Mouse (Mus musculus) cerebellum, postnatal 25 days (tissue): Measurements from ENCODE around the gene Prkrip1.
"Not testable (repeated sequence)": the region's sequence is repeated elsewhere in the genome, so short reads cannot be mapped to it uniquely, and the experiment has no call there.

Source experiments
- DNase-seq, 2 experiments: peaks; one replicate each; pipeline ENCODE4 v3.0.0; 2021; ENCODE audit warnings: mixed read lengths in 2 of 2

Prkrip1 gene

GRCm38 (mm10) chr5:136211341-136212102 lies 12.8 kb upstream of the Prkrip1 start:
- not testable (repeated sequence) for DNase-seq

- DNase-seq, result no peak
Measured at GRCm38 (mm10) chr5:136210549-136210948, 11.8 kb upstream of the Prkrip1 start.

DNA sequence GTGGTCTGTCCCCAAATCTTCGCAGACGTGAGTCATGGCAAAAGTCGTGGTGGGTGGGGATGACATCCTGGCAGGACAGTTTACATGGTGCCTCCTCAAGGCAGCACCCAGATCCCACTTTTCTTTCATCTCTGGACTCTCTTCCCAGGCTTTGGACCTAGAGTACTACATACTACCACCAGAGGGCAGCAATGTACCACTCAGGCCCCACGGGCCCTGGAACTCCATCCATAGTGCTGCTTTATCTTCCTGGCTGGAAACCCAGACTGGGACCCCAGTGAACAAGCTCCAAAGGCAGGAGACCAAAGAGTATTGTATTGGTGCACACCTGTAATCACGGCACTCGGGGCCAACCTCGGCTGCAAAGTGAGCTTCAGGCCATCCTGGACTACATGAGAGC lies 3.1 kb upstream of the Prkrip1 start:
- DNase-seq, result peak; percentile 68 to 80

DNA sequence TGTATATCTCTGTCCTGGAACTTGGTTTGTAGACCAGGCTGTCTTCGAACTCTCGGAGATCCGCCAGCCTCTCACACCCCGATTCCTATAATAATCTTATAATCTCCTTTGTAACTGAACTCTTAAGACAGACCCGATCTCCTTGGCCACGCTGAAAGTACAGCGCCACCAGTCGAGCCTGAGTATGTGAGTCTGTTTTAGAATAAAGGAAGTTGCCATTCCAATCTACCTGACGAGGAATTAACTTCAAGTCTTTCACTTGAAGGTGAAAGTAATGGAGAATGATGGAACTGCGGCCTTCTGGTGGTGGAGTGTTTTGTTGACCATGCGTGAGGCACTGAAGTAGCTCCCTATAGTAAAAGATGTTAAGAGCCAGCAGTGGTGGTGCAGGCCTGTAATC lies 763 bp upstream of the Prkrip1 start:
- peak in 1 of 2 experiments; percentile 26 for DNase-seq

DNA sequence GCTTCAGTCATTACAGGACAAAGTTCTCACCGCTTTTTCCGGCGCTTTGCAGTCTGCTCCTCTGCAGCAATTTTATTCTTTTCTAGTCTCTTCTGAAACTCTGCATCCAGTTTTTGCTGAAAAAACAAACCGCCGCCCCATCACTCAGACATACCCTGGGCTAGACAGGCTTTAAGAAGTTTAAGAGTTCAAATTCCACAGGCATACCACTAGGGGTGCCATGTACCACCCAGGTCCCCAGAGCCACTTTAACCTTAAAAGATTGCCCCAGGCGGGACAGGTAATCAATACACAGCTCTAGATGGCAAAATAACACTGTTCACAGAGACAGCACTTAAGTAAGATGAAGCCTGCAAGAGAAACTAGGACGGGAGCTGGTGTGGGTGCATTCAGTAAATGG lies 6.9 kb downstream of the Prkrip1 start:
- DNase-seq, result no peak

DNA sequence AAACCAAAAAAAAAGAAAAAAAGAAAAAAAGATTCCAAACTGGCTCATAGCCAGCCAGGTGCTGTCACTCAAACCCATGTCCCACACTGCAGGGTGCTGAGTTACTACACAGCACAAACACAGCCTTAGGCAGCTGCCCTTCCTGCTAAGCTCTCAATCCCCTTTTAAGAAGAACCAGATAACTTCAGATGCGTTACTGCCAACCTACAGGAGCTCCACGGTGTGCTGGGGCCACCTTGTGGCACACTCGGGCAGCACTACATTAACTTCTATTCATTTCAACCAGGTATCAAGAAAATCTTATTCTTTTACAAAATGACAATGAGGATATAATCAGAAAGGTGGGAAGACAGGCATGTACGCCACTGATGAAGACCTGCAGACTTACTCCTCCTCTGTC lies 12.0 kb downstream of the Prkrip1 start:
- DNase-seq, result peak; percentile 64 to 76

DNA sequence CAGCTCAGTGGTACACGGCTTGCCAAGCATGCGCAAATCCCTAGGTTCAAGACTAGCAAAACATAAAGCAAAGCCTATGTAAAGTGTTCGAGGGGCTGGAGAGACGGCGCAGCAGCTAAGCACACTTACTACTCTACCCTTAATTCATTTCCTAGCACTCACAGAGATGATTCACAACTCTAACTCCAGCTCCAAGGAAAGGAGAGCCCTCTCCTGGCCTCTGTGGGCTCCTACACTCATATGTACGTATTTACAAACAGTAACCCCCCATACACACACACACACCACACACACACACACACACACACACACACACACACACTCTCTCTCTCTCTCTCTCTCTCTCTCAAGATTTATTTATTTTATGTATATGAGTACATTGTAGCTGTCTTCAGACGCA lies 15.0 kb downstream of the Prkrip1 start:
- no peak for DNase-seq

DNA sequence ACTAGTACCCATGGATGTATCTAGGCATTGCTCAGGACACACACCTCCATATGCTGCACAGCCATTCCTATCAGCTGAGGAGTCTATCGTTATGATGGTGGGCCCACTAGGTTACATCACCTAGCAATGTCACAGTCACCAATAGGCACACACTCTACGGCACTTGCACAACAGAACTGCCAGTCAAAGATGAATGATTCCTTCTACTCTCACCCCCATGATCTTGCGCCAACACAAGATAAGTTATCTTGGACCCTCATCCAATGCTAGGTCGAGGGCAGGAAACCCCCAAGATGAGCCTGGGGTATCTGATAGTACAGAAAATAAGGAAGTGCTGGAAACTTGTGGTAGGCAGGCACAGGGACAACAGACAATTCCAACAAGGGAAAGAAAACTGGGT lies 15.9 kb downstream of the Prkrip1 start:
- DNase-seq, result no peak

- DNase-seq, result no peak
Measured at GRCm38 (mm10) chr5:136182049-136182448, 16.7 kb downstream of the Prkrip1 start.

- DNase-seq, result no peak
Measured at GRCm38 (mm10) chr5:136181197-136181596, 17.6 kb downstream of the Prkrip1 start.

DNA sequence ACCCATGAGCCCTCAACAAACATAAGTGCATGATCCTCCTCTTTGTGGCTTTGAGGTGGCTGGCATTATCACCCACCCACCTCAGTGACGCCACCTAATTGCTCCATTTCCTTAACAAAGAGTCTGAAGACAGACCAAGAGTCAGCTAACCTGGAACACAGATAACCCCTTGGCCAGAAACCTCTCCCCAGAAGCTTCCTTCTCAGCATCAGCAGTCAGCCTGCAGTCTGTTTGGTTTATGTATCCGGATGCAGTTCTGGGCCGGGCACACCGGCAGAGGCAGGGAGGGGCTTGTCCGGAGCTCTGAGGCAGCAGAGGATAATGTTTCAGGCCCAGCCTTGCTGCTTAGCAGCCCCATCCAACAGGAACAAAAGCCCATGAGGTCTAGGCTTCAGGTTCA lies 19.2 kb downstream of the Prkrip1 start:
- no peak for DNase-seq

- DNase-seq, result peak; percentile 70 to 88
Measured at GRCm38 (mm10) chr5:136173606-136174463, 24.9 kb downstream of the Prkrip1 start.

- DNase-seq, result no peak
Measured at GRCm38 (mm10) chr5:136172939-136173338, 25.8 kb downstream of the Prkrip1 start.

DNA sequence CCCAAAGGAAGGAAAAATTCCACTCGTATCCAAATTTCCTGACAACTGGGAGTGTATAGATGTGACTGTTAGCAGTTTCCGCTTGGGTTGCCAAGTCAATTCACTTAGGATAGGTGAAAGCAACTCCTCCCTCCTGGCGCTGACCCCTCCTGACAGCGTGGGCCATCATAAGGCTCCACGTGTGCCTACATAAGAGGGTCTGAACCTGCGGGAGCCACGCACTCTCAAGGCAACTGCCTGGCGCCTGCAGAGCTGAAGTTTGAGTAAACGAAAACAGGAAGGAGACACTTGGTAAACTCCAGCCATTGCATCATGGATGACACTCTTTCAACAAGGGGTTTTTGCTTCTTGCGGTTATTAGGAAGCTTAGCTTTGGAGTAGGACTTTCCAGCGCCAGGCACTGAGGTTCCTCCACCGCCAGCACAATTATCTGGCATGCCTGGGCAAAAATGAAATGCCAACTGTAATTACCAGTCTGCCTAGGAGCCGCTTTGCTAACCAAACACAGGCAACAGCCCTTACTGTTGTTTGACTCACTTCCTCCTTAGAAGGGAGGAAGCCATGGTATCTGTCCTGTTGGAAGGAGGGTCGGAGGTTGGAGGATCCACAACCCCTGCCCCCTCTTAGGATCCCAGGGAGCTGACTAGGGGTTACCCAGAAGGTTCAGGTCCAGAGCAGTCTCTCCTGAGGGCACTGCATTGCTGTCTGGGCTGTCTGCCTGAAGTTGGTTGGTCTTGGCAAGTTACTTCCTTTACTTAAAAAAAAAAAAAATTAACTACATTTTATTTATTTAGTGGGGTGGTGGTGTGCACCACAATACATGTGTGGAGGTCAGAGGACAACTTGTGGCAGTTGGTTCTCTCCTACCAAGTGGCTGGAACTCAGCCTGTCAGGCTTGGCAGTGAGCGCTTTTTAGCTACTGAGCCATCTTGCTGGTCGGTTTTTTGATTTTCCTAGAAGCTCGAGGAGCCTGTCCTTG lies 27.1 kb downstream of the Prkrip1 start:
- DNase-seq, result peak in 1 of 2 experiments; percentile 15

DNA sequence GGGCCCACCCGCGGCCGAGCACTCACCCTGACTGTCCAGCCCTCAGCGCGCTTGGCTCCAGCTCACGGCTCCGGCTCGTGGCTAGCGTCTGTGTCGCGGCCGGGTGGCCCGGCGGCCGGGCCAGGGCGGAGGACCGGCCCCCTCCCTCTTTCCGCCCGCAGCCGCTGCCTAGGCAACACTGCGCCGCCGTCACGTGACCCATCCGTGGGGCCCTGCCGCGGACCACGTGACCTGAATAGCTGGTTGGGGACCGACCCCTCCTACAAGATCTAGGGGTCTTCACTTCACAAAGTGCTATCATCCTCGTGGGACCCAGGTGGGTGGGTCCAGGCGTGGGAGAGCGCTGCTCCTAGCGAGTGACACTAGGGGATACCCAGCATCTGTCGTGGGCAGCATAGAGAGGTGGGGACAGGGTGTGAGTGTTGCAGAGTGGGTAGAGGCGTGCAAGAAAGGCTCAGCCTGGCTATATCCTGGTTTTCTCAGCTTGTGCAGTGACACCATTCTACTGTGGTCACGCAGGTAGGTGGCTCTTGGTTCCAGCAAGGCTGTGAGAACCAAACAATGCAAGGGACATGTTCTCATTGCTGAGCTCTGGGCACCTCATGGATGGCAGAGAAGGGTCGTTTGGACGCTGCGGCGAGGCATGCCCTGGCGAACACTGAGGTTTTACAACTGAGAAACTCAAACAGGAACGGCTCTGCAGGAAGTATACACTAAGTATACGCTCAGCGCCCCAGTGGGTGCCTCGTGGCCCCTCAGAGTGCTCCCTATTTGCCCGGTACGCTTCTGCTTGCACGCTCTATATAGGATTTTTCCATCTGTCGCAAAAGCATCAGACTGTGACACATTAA lies 28.0 kb downstream of the Prkrip1 start, which contains the start of gene Orai2:
Orai2 (minus strand) TSS at position 202 of the 851 bp plus-strand sequence.
- peak; percentile 87 to 93 for DNase-seq

DNA sequence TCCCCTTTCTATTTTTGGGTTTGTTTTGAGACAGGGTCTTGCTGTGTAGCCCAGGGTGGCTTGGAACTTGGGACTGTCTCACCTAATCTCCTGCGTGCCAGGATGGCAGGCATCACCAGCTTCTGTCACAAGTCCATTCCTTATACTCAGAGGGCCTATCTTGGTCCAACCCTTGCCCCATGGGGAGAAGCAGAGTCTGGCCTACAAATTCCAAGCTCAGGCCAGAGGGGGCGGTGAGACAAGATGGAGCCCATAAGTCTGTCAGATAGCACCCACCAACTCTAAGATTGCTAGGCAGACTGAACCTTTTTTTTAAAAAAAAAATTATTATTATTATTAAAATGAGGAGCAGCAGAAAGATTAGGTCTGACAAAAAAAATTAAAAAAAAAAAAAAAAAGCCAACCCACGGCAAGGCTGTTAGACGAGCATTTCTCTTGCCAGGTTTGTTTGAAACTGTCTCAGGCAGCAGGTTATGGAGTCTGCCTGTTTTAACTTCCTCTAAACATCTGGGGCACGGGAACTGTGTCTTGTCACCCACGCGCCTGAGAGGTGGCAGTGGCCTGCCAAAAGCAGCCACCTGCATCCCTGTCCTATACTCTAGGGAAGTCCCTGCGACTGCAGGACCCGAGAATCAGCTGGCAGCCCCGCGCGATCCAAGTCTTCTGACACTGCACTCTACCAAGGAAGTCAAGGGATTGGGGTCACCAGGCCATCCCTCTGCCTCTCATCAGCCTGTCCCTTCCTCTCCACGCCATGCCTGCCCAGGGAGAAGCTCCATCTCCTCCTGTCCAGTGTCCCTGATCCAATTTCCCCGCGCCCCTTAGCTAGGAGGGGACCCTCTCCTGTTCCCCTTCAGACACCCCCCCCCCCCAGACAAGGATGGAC lies 28.9 kb downstream of the Prkrip1 start:
- peak; percentile 65 to 66 for DNase-seq

DNA sequence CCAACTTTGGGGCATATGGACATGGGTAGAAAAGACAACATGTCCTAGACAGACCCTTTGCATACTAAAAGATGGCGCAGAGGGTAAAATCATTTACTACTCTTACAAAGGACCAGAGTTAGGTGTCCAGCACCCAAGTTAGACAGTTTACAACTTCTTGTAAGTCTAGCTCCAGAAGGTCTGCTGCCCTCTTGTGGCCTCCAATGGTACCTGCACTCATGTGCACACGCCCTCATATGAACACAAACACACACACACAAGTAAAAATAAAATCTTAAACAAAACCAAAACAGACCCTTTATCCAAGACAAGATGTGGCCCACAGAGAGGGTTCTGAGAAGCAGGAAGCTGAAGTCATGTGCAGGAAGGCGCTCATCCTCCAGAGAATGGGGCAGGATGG lies 30.7 kb downstream of the Prkrip1 start:
- no peak for DNase-seq

DNA sequence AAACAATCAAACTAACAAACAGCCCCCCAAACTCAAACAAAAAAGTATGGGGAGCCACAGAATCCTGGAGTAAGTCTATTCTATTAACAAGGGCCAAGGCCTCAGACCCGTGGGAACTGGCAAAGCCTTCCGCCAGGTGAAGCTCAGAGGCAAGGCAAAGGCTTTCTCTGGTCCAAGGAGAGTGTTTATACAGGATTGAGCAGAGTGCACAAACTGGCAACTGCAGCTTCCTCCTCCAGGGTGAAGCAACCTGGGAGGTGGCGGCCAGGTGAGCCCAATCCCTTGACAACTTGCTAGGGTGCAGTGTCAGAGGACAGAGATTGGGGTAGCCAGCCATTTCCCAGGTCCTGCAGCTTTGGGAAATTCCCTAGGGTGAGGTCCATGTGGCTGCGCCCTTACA lies 31.5 kb downstream of the Prkrip1 start:
- no peak for DNase-seq

GRCm38 (mm10) chr5:136165246-136165645 lies 33.5 kb downstream of the Prkrip1 start:
- peak; percentile 42 to 55 for DNase-seq

GRCm38 (mm10) chr5:136163807-136164474 lies 34.8 kb downstream of the Prkrip1 start:
- DNase-seq, result peak; percentile 67 to 75
